Mouse (Mus musculus) frontal cortex, adult 2 months (tissue): Measurements from ENCODE around the gene Minar1. TPM values are rescaled to one million over a fixed set of nuclear protein-coding genes. Genes with fewer than 3 reads are reported as not detected.

Experiments used
- DNase-seq, 2 experiments: peaks; one replicate each; pipeline ENCODE4 v3.0.0; 2022; ENCODE audit warnings: low spot score in 1 of 2; ENCODE audit errors: extremely low spot score in 1 of 2
- polyA plus RNA-seq: library from polyadenylated mRNA; depleted of rRNA; stranded (reverse); fragments of >200 nt; gene quantifications from 2 replicates; pipeline ENCODE4 v1.2.3, GENCODE M21; 2012; rRNA removed

The Minar1 gene
- polyA plus RNA-seq, result 1.7 and 1.8 TPM in 2 replicates

- peak in 1 of 2 experiments; percentile 34 for DNase-seq
These were observed at the start of gene Minar1 for GRCm38 (mm10) chr9:89623006-89623760. Minar1 (minus strand) TSS chr9:89623125.

DNA sequence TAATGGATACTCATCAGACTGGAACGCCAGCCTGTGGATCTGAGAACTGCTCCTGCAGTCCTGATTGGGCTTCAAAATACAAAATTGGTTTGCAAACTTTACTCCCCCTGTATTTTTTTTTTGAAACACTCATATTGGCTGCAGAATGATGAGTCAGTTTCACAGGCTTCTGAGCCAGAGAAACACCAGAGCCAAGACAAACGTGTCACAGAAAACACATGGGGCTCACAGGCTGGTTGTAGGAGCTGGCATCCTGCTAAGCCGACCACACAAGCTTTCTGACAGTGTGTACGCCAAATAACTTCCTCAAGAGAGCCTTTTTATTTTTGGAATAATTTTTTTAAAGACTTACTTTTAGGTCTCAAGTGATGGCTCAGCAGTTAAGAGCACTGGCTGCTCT lies 47.0 kb upstream of the Minar1 start:
- DNase-seq, result peak; percentile 58 to 72

GRCm38 (mm10) chr9:89667306-89667942 lies 44.5 kb upstream of the Minar1 start:
- DNase-seq, result peak in 1 of 2 experiments; percentile 4

- DNase-seq, result no peak
These were observed 28.0 kb upstream of the Minar1 start for GRCm38 (mm10) chr9:89650913-89651312.

- DNase-seq, result no peak
These were observed 14.5 kb upstream of the Minar1 start for GRCm38 (mm10) chr9:89637453-89637852.

DNA sequence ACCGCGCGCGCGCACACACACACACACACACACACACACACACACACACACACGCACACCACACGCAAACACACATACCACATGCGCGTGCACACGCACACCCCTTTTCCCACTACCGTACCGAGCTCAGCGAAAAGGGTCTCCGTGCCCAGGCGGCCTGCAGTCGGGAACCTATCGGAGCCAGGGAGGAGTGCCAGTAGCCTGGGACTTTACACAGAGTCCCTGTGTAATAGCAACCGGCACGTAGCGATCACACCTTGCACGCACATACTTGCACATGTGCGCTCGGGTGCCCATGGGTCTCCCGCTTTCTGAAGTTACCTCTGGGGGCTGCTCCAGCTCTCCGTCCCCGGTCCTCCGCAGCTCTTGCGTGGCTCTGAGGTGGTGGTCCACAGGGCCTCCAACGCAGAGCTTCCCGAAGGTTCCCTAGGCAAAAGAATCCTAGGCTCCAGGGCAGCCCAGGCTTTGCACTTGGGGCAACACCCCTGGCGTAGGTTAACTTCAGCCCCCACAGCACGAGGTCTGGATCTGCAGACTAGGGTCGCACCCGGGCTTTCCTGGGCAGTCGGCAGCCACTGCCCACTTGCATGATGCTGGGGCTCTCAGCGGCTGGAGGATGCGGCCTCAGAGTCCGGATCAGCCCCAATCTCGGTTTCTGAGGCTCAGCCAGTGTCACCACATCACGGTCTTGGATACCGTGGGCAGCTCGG lies 474 bp downstream of the Minar1 start:
- no peak for DNase-seq

DNA sequence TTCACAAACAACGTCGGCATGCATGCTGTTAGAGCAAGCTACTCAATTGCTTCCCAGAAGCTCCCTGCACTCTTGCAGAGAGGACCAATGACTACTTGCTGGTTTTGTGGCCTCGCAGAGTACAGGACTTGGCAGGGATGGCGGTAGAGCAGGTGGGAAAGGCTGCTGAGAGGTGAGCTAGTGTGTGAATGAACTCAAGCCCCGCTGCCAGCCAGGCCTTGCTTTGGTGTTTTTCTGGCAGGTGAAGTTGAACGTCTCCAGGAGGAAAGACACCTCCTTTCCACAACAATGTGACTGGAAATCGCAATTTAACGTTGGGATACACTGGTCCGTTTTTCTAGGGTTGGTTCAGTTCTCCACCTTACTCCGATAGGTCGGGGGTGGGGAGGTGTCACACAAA lies 1.2 kb downstream of the Minar1 start:
- no peak for DNase-seq

- DNase-seq, result no peak
These were observed 2.6 kb downstream of the Minar1 start for GRCm38 (mm10) chr9:89620347-89620746.

- DNase-seq, result no peak
These were observed 6.0 kb downstream of the Minar1 start for GRCm38 (mm10) chr9:89616946-89617345.

- no peak for DNase-seq
These were observed 12.3 kb downstream of the Minar1 start for GRCm38 (mm10) chr9:89610592-89610991.

DNA sequence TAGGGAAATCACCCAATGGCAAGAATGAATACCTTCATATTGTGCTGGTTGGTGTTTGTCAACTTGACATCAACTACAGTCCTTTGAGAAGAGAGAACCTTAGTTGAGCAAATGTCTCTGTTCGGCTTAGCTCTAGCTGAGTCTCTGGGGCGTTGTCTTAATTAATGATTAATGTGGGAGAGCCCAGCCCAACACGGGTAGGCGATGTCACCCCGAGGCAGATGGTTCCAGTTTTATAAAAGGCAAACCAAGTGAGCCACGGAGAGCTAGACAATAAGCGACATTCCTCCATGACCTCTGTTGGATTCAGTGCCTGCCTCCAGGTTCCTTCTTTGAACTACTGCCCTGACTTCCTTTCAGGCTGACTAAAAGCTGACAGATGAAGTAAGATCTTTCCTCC lies 15.6 kb downstream of the Minar1 start:
- no peak for DNase-seq

- DNase-seq, result no peak
These were observed 16.7 kb downstream of the Minar1 start for GRCm38 (mm10) chr9:89606256-89606655.

DNA sequence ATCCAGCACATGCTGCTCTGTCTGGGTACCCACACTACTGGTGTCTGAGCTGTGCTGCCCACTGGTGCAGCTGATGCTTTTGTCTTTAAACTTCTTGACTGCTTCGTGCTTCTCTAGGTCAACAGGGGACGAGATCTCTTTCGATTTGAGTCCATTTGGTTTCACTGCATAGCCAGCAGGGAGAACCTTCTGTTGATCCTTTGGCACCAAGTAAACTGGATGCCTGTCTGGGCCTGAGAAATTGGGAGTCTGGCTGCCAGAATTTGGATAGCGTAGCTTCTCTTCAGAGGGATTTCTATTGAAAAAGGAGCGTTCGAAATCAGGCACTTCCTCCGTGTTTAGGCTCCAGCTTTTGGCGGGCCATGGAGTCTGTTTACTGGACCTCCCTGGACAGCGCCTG lies 21.0 kb downstream of the Minar1 start:
- no peak for DNase-seq

- DNase-seq, result no peak
These were observed 22.2 kb downstream of the Minar1 start for GRCm38 (mm10) chr9:89600677-89601076.

GRCm38 (mm10) chr9:89597071-89597470 lies 25.9 kb downstream of the Minar1 start:
- no peak for DNase-seq

DNA sequence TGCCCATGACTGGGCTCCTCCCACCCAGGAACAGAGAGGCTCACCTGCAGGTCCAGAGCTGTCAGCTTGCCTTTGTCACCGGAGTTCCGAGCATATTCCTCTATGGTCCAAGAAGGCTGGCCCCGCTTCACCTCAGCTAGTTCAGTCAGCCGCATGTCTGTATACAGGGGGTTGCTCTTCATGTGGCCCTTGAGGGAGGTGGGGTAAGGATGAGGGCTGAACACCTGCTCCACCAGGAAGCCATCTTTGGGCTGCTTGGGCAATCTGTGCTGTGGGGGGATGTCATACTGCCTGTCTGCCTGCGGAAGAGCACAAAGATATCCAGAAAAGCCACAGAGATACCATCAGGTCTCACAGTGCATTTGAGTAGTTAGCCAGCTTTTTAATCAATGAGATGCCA lies 26.5 kb downstream of the Minar1 start:
- no peak for DNase-seq

GRCm38 (mm10) chr9:89592391-89592790 lies 30.5 kb downstream of the Minar1 start:
- no peak for DNase-seq

GRCm38 (mm10) chr9:89578422-89578821 lies 44.5 kb downstream of the Minar1 start:
- no peak for DNase-seq

DNA sequence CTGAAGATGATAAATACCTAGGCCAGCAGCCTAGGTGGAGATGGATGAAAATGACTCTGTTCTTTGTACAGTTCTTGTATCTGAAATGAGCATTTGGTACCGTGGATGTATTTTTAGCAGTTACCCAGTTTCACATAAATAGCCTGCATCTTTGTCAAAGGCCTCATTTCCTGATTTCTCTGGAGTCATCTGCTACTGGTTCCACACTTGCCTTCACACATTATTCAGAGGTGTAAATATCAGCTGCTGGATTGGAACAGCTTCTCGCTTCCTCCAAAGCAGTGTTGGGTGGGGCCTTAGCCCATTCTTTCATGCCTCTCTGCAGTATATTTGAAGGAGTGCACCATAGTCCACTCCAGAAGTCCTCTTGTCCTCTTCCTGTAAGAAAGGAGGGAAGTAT lies 70.3 kb downstream of the Minar1 start:
- DNase-seq, result peak; percentile 12 to 64
